Mouse (Mus musculus) limb, embryonic 14.5 days (tissue): ENCODE results near the gene Styk1. TPM values are rescaled to one million over a fixed set of nuclear protein-coding genes. Genes with fewer than 3 reads are reported as not detected.
A peak's percentile ranks its signal among the peaks of the same experiment; 100 is the strongest.

Source experiments
- ATAC-seq: fragments of 200-750 bp; cut with Nextera tagmentation; 2 replicates; pipeline ENCODE4 v1.8.0; 2017; ENCODE audit warnings: low read depth, moderate number of reproducible peaks, moderate TSS enrichment; ENCODE audit not compliant: low FRiP score
- DNase-seq: peaks from one replicate; pipeline ENCODE4 v3.0.0-alpha.2; 2015; ENCODE audit warnings: low spot score
- H3K27ac ChIP-seq: fragments of 300-500 bp; sonication (generic); replicated peaks from 2 replicates; pipeline ENCODE4 v1.5.1; 2014; ENCODE audit warnings: low read depth, mild to moderate bottlenecking, low read length, moderate library complexity, mixed read lengths
- H3K27me3 ChIP-seq: fragments of 300-500 bp; sonication (generic); 2 replicates; pipeline ENCODE4 v1.6.1; 2014; ENCODE audit warnings: low read length, mixed read lengths; ENCODE audit not compliant: control insufficient read depth, insufficient read depth
- H3K36me3 ChIP-seq: fragments of 300-500 bp; sonication (generic); 2 replicates; pipeline ENCODE4 v1.6.1; 2014; ENCODE audit warnings: mild to moderate bottlenecking, low read length, moderate library complexity, mixed read lengths; ENCODE audit not compliant: control insufficient read depth, insufficient read depth
- H3K4me1 ChIP-seq: fragments of 300-500 bp; sonication (generic); 2 replicates; pipeline ENCODE4 v1.6.1; 2014; ENCODE audit warnings: antibody characterized with exemption, low read length, mixed read lengths; ENCODE audit not compliant: control insufficient read depth, insufficient read depth
- H3K4me2 ChIP-seq: fragments of 300-500 bp; sonication (generic); replicated peaks from 2 replicates; pipeline ENCODE4 v1.6.1; 2014; ENCODE audit warnings: low read depth, mild to moderate bottlenecking, low read length, moderate library complexity; ENCODE audit not compliant: severe bottlenecking
- H3K4me3 ChIP-seq: fragments of 300-500 bp; sonication (generic); replicated peaks from 2 replicates; pipeline ENCODE4 v1.5.1; 2014; ENCODE audit warnings: low read length
- H3K9ac ChIP-seq: fragments of 300-500 bp; sonication (generic); 2 replicates; pipeline ENCODE4 v1.6.1; 2014; ENCODE audit warnings: mild to moderate bottlenecking, low read depth, low read length, moderate library complexity; ENCODE audit not compliant: severe bottlenecking
- H3K9me3 ChIP-seq: fragments of 300-500 bp; sonication (generic); 2 replicates; pipeline ENCODE4 v1.6.1; 2016; ENCODE audit warnings: low read length; ENCODE audit not compliant: control insufficient read depth
- POLR2A ChIP-seq: fragments of 200-500 bp; IDR thresholded peaks from 2 replicates; pipeline ENCODE4 v1.8.0; 2012; ENCODE audit warnings: inconsistent platforms, mild to moderate bottlenecking, moderate library complexity, borderline replicate concordance; ENCODE audit not compliant: insufficient read depth, insufficient read length; ENCODE audit errors: extremely low read depth
- WGBS: fragments of 180-500 bp; shearing (Covaris S2); extraction: QIAGEN DNeasy Blood & Tissue Kit; methylation state at CpG from one replicate; pipeline ENCODE4 v1.1.7; 2014; 5-methylcytosine and 5-hydroxymethylcytosine counted together
- polyA plus RNA-seq, 2 experiments: library from polyadenylated mRNA; depleted of rRNA in 1 of 2; stranded (reverse) in 1 of 2; unstranded in 1 of 2; fragments of >200 nt; fragmentation: Nextera tagmentation in 1 of 2; extraction: Ambion mirVana in 1 of 2; gene quantifications; 2 replicates each; pipeline versions ENCODE4 v1.2.1 to v1.2.3; 2012 to 2014

The Styk1 gene
- polyA plus RNA-seq, 2 experiments = 1.3 to 1.5 TPM

GRCm38 (mm10) chr6:131393873-131394660 is 40.7 kb upstream of the Styk1 start:
- Histone ChIP-seq H3K27ac (no peak overlapping the region), H3K27me3 (no peaks in the 10 kb centered on the region), H3K4me1 (no peaks in the 10 kb centered on the region), H3K4me3 (no peak overlapping the region), H3K9ac (no peak overlapping the region), H3K4me2 (no peak overlapping the region), H3K9me3 (no peaks in the 10 kb centered on the region), H3K36me3 (no peaks in the 10 kb centered on the region)
- WGBS = 72% methylated on average over 4 of the region's 4 CpGs
- ATAC-seq = no peak
- no peak for DNase-seq
- TF ChIP-seq POLR2A = no peak

- Histone ChIP-seq H3K4me3 (peak within 1 kb of the TSS; percentile 75), H3K36me3 (no peaks in the 10 kb centered on the region), H3K27ac (peak within 1 kb of the TSS; percentile 81), H3K9me3 (no peaks in the 10 kb centered on the region), H3K9ac (peak within 1 kb of the TSS; percentile 90), H3K27me3 (no peaks in the 10 kb centered on the region), H3K4me2 (peak within 1 kb of the TSS; percentile 71), H3K4me1 (peaks cover 10% of the 10 kb centered on the region; the same call in 1 of the 2 replicates)
- ATAC-seq = peak; percentile 87
- peak; percentile 89 for DNase-seq
- 1% methylated on average over 44 of the region's 107 CpGs for WGBS
- TF ChIP-seq POLR2A = no peak
Measured at GRCm38 (mm10) chr6:131388040-131389021, 34.9 kb upstream of the Styk1 start, which contains the start of gene Ybx3. Ybx3 (minus strand) TSS chr6:131388476.

- ATAC-seq = peak; percentile 46
- Histone ChIP-seq H3K4me1 (peaks cover 15% of the 10 kb centered on the region), H3K27ac (peak overlapping the region; percentile 81), H3K9me3 (no peaks in the 10 kb centered on the region), H3K36me3 (no peaks in the 10 kb centered on the region), H3K27me3 (no peaks in the 10 kb centered on the region), H3K4me2 (peak overlapping the region; percentile 71), H3K4me3 (peak overlapping the region; percentile 75), H3K9ac (peak overlapping the region; percentile 90)
- no peak for TF ChIP-seq POLR2A
- under 1% methylated on average over 42 of the region's 43 CpGs for WGBS
- peak; percentile 56 for DNase-seq
Measured at GRCm38 (mm10) chr6:131387221-131388039, 34.0 kb upstream of the Styk1 start.

GRCm38 (mm10) chr6:131386416-131387019 is 33.1 kb upstream of the Styk1 start:
- DNase-seq (no peak), ATAC-seq (no peak)
- WGBS = 54% methylated on average over 9 of the region's 9 CpGs
- H3K9me3 ChIP-seq = no peaks in the 10 kb centered on the region
- peaks cover 20% of the 10 kb centered on the region for H3K4me1 ChIP-seq
- no peak overlapping the region for H3K27ac ChIP-seq
- no peaks in the 10 kb centered on the region for H3K27me3 ChIP-seq
- H3K36me3 ChIP-seq = no peaks in the 10 kb centered on the region
- TF ChIP-seq POLR2A = no peak
- H3K4me3 ChIP-seq = peak overlapping the region; percentile 75
- no peak overlapping the region for H3K9ac ChIP-seq
- peak overlapping the region; percentile 71 for H3K4me2 ChIP-seq
